ENCODE assay signal across 8 mouse cellular contexts in the genomic region with DNA sequence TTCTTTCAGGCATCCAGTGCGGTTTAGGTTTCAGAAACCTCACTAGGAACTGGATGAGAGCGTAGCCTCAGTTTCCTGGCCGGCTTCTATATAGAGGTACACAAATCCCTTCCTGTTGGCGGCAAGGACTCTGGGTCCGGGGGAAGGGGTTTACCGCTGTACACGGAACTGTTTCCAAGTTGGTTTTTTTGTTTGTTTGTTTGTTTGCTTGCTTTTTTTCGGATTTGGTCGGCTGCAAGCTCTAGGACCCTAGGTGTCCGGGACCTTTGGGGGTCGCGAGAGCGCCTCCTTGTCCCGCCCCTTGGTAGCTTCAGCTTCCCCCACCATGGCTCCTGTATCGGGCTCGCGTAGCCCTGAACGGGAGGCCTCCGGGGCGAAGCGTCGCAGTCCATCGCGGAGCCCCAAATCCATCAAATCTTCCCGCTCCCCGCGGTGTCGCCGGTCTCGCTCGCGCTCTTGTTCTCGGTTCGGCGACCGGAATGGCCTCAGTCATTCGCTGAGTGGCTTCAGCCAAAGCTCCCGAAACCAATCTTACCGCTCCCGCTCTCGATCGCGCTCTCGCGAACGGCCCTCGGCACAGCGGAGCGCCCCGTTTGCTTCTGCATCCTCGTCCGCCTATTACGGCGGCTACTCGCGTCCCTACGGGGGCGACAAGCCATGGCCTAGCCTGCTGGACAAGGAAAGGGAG. TPM values are rescaled to one million over a fixed set of nuclear protein-coding genes. Genes with fewer than 3 reads are reported as not detected.
DNase-seq lines count a peak whose midpoint lies in the region; ATAC-seq and TF ChIP-seq lines count a peak whose summit lies in the region.

A gene (plus strand): TSS at position 125 of the 688 bp plus-strand sequence.

- DNase-seq in 3134 (ENCODE audit: extremely low read depth, insufficient read length, low spot score) = peak; percentile 80
- peak; percentile 70 for DNase-seq in adrenal gland, postnatal 36 days
- peak; percentile 74 to 77 for DNase-seq in heart, adult 2 months
- peak; percentile 61 to 76 for DNase-seq in kidney, adult 8-10 months
- peak; percentile 83 for DNase-seq in limb, embryonic 14.5 days (ENCODE audit: low spot score)
- peak; percentile 87 for DNase-seq in midbrain, postnatal 0 days (ENCODE audit: low spot score)
- DNase-seq in spleen, postnatal 14 days (ENCODE audit: low spot score in 2 of 2) = peak; percentile 54 to 69

- peak; percentile 63 for TF ChIP-seq POLR2A in heart, adult 2 months (IDR thresholded peaks at IDR 0.05; ENCODE audit: insufficient read depth, low read depth, low read length)
- TF ChIP-seq POLR2A in limb, embryonic 14.5 days (IDR thresholded peaks at IDR 0.05; ENCODE audit: borderline replicate concordance, extremely low read depth, insufficient read depth, insufficient read length) = no peak

- H3K4me2 ChIP-seq in embryonic facial prominence, embryonic 13.5 days = peak within 1 kb of the TSS; percentile 61
- peak within 1 kb of the TSS; percentile 51 for H3K4me2 ChIP-seq in limb, embryonic 14.5 days (replicated peaks; ENCODE audit: low read depth, low read length, severe bottlenecking)
- peak within 1 kb of the TSS; percentile 51 for H3K4me2 ChIP-seq in midbrain, postnatal 0 days (ENCODE audit: low read depth, low read length, poor library complexity, severe bottlenecking)

- no peak for ATAC-seq in embryonic facial prominence, embryonic 13.5 days (ENCODE audit: insufficient number of reproducible peaks, insufficient read depth, low FRiP score, low TSS enrichment, low read depth)
- ATAC-seq in limb, embryonic 14.5 days (ENCODE audit: low FRiP score, low read depth) = peak; percentile 91
- peak; percentile 91 for ATAC-seq in midbrain, postnatal 0 days (ENCODE audit: low FRiP score)

- TF ChIP-seq CTCF in heart, adult 2 months (IDR thresholded peaks at IDR 0.05) = no peak
- TF ChIP-seq CTCF in midbrain, postnatal 0 days (IDR thresholded peaks at IDR 0.05) = no peak

- no peaks in the 10 kb centered on the region for H3K79me2 ChIP-seq in heart, adult 2 months (replicated peaks; ENCODE audit: control insufficient read depth, insufficient read depth, low read length)

- no peak for TF ChIP-seq EP300 in heart, adult 2 months (IDR thresholded peaks at IDR 0.05; ENCODE audit: insufficient read depth, low read depth, low read length)

- intact Hi-C loops in heart, adult 2 months (cut with DNase I) = loop anchor here (1.0 kb wide), 1 partner anchor 17 kb away; a partner anchor contains a TSS

- peaks cover 9% of the 10 kb centered on the region for H3K4me1 ChIP-seq in embryonic facial prominence, embryonic 13.5 days
- H3K4me1 ChIP-seq in heart, adult 2 months (ENCODE audit: control insufficient read depth, insufficient read depth, low read length) = no peaks in the 10 kb centered on the region; the same call in 1 of the 2 replicates
- H3K4me1 ChIP-seq in limb, embryonic 14.5 days (ENCODE audit: control insufficient read depth, insufficient read depth, low read length) = 0 out of 2 replicates have a peak, but pooled peaks cover 3% of the 10 kb centered on the region
- H3K4me1 ChIP-seq in midbrain, postnatal 0 days (ENCODE audit: insufficient read depth, low read length) = no peaks in the 10 kb centered on the region

- H3K4me3 ChIP-seq in embryonic facial prominence, embryonic 13.5 days = peak within 1 kb of the TSS; percentile 63
- H3K4me3 ChIP-seq in heart, adult 2 months = peak within 1 kb of the TSS; percentile 60
- peak within 1 kb of the TSS; percentile 57 for H3K4me3 ChIP-seq in limb, embryonic 14.5 days (replicated peaks; ENCODE audit: low read length)
- H3K4me3 ChIP-seq in midbrain, postnatal 0 days (ENCODE audit: low read depth, low read length) = peak within 1 kb of the TSS; percentile 60

- peak within 1 kb of the TSS; percentile 73 for H3K27ac ChIP-seq in embryonic facial prominence, embryonic 13.5 days
- peak within 1 kb of the TSS; percentile 86 for H3K27ac ChIP-seq in heart, adult 2 months
- H3K27ac ChIP-seq in limb, embryonic 14.5 days (replicated peaks; ENCODE audit: low read depth, low read length) = peak within 1 kb of the TSS; percentile 65
- H3K27ac ChIP-seq in midbrain, postnatal 0 days (ENCODE audit: low read depth, low read length) = peak within 1 kb of the TSS; percentile 70

- 21% methylated on average over 58 of the region's 58 CpGs for WGBS in embryonic facial prominence, embryonic 13.5 days
- WGBS in heart, adult 2 months = 9% methylated on average over 56 of the region's 58 CpGs
- 19% methylated on average over 49 of the region's 58 CpGs for WGBS in limb, embryonic 14.5 days
- 12% methylated on average over 58 of the region's 58 CpGs for WGBS in midbrain, postnatal 0 days

- H3K9ac ChIP-seq in embryonic facial prominence, embryonic 13.5 days = peak within 1 kb of the TSS; percentile 82
- peak within 1 kb of the TSS; percentile 89 for H3K9ac ChIP-seq in heart, adult 2 months (ENCODE audit: low read depth, low read length)
- peak within 1 kb of the TSS; percentile 79 for H3K9ac ChIP-seq in limb, embryonic 14.5 days (ENCODE audit: low read depth, low read length, severe bottlenecking)
- peak within 1 kb of the TSS; percentile 64 for H3K9ac ChIP-seq in midbrain, postnatal 0 days (replicated peaks; ENCODE audit: low read length, poor library complexity, severe bottlenecking)

- H3K27me3 ChIP-seq in embryonic facial prominence, embryonic 13.5 days = no peaks in the 10 kb centered on the region
- no peaks in the 10 kb centered on the region for H3K27me3 ChIP-seq in heart, adult 2 months (ENCODE audit: control insufficient read depth, insufficient read depth, low read length)
- H3K27me3 ChIP-seq in limb, embryonic 14.5 days (ENCODE audit: control insufficient read depth, insufficient read depth, low read length) = no peaks in the 10 kb centered on the region
- H3K27me3 ChIP-seq in midbrain, postnatal 0 days (ENCODE audit: insufficient read depth, low read length) = no peaks in the 10 kb centered on the region

- no peaks in the 10 kb centered on the region for H3K9me3 ChIP-seq in embryonic facial prominence, embryonic 13.5 days
- no peaks in the 10 kb centered on the region for H3K9me3 ChIP-seq in limb, embryonic 14.5 days (ENCODE audit: control insufficient read depth, low read length)
- no peaks in the 10 kb centered on the region for H3K9me3 ChIP-seq in midbrain, postnatal 0 days (ENCODE audit: low read length)

- no peaks in the 10 kb centered on the region for H3K36me3 ChIP-seq in embryonic facial prominence, embryonic 13.5 days
- H3K36me3 ChIP-seq in heart, adult 2 months (ENCODE audit: control insufficient read depth, insufficient read depth, low read length) = no peaks in the 10 kb centered on the region
- H3K36me3 ChIP-seq in limb, embryonic 14.5 days (ENCODE audit: control insufficient read depth, insufficient read depth, low read length) = no peaks in the 10 kb centered on the region
- H3K36me3 ChIP-seq in midbrain, postnatal 0 days (ENCODE audit: insufficient read depth, low read length) = 0 out of 2 replicates have a peak, but pooled peaks cover under 1% of the 10 kb centered on the region

RNA-seq across cellular contexts. Expression of the gene that starts here (rescaled TPM):
- 10 to 100 TPM; 14.8 to 16.3 TPM for total RNA-seq in adrenal gland, postnatal 36 days (2021)
- polyA plus RNA-seq in embryonic facial prominence, embryonic 13.5 days (2015; fragmentation: Nextera tagmentation; extraction: Ambion mirVana) = 16.7 and 17.4 TPM in 2 replicates
- 1 to 10 TPM; 8.8 TPM for total RNA-seq in heart, adult 2 months (2021)
- 1.6 and 3.0 TPM in 2 replicates for polyA plus RNA-seq in heart, adult 2 months (2012; rRNA removed)
- 6.4 and 6.9 TPM in 2 replicates for polyA plus RNA-seq in limb, embryonic 14.5 days (2012; rRNA removed)
- 11.8 and 12.4 TPM in 2 replicates for polyA plus RNA-seq in limb, embryonic 14.5 days (2014; fragmentation: Nextera tagmentation; extraction: Ambion mirVana)
- 28.2 and 31.8 TPM in 2 replicates for total RNA-seq in midbrain, postnatal 0 days (2014; rRNA removed)
- polyA plus RNA-seq in midbrain, postnatal 0 days (2015; fragmentation: Nextera tagmentation; extraction: Ambion mirVana) = 24.4 and 31.8 TPM in 2 replicates
